Mouse (Mus musculus): ENCODE measurements around the gene a.

DNA sequence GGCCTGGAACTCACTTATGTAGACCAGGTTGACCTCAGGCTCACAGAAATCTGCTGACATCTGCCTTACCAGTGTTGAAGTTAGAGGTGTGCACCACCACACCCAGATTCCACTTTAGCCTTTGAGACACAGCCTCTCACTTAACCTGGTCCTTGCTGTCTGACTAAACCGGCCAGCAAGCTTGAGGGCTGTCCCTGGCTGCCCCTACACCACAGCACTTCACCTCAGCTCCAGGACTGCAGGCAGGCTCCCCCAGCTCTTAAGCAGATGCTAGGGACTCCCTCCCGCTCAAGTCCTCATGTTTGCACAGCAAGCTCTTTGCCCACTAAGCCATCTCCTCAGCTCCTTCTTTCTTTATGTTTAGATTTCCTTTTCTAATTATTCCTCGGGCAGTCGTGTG, 248.8 kb downstream of the a start:
- TF ChIP-seq CTCF (IDR thresholded peaks at IDR 0.05; ENCODE audit: control insufficient read depth, insufficient read depth, low read length) (no peak), POLR2A (IDR thresholded peaks at IDR 0.05; ENCODE audit: borderline replicate concordance, control insufficient read depth, low read depth, low read length) (no peak)

Measured in bone marrow, adult 2 months (tissue).